Mouse (Mus musculus) adrenal gland, postnatal 25 days (tissue): Measurements from ENCODE around the gene Loxl3. TPM values are rescaled to one million over a fixed set of nuclear protein-coding genes. Genes with fewer than 3 reads are reported as not detected.

Source experiments
- DNase-seq: peaks from one replicate; pipeline ENCODE4 v3.0.0; 2021; ENCODE audit warnings: mixed read lengths
- long read RNA-seq: library from polyadenylated mRNA; stranded (forward); transcript quantifications from one replicate; pipeline ENCODE4 v2.0.0, GENCODE M21; 2021
- total RNA-seq: library from RNA; stranded (reverse); gene quantifications from 2 replicates; pipeline ENCODE4 v1.2.3, GENCODE M21; 2021

Loxl3 gene
- total RNA-seq, result 2.3 and 2.5 TPM in 2 replicates
- long read RNA-seq, full-length matches to known transcripts, result 3 of 6 reads
- long read RNA-seq, partial matches to known transcripts, result 1 of 6 reads
- long read RNA-seq, other reads (novel, unspliced or antisense), result 2 of 6 reads

- DNase-seq, result peak; percentile 76
These were observed at the start of gene Loxl3, which contains the start of gene Dok1 for GRCm38 (mm10) chr6:83033249-83034185. TSS of gene Loxl3 (plus strand) at chr6:83034173. TSS of gene Dok1 (minus strand) at chr6:83033471.

DNA sequence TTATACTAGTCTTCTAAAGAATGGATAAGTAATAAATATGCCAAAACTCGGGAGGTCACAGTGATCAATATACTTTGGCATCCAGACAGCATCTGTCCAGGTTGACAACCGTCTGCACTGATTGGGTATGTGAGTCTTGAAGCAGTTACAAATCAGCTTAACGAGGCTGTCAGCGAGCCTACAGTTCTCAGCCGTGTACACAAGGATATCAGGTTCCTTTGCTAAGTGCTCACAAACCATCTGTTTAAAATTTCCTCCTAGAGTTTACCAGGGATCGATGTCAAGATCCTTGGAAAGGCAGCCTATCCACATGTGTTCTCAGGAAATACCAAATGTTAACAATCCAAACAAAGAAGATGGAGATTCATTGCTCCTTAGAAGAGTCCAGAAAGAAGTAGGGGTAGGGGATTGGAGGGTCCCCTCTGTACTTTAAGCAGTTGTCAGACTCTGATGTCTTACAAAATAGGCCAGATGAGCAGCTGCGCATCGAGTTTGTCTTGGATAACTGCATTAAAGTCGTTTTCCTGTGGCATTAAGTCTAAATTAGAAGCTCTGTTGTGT, 46.5 kb upstream of the Loxl3 start:
- DNase-seq, result no peak

DNA sequence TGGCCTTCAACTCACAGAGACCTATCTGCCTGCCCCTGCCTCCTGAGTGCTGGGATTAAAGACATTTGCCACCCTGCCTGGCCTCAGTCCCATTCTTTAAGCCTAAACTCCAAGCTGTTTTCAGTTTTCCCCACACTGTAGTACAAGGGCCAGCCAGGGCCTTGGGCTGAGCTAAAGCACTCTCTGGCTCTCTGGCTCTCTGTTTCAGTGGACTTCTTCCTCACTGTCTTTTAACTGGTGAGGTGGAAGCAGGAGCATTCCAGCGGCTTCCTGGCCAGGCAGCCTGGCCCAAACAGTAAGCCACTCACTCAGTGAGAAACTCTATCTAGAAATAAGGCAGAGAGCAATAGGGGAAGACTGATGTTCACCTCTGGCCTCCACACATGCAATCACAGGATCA, 40.3 kb upstream of the Loxl3 start:
- DNase-seq, result no peak

DNA sequence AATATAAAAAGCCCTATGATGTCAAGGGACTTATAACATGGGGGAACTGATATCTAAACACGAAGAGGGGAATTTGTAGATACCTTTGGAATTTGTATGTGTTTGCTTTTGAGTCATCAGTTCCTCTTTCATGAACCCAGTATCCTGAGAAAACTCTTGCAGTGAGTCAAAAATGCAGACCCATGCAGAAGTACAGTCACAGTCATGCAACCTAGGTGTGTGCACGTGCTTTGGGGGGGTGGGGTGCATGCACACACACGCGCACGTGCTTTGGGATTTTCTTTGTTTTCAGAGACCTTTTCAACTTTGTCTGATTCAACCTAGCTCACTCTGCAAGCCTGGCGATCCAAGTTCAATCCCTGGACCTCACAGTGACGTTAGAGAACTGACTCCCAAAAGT, 39.6 kb upstream of the Loxl3 start:
- DNase-seq, result no peak

GRCm38 (mm10) chr6:82996740-82997315, 37.1 kb upstream of the Loxl3 start:
- peak; percentile 84 for DNase-seq

GRCm38 (mm10) chr6:82997511-82998102, 36.4 kb upstream of the Loxl3 start:
- peak; percentile 20 for DNase-seq

GRCm38 (mm10) chr6:82998326-82998725, 35.6 kb upstream of the Loxl3 start:
- DNase-seq, result no peak

- no peak for DNase-seq
These were observed 34.0 kb upstream of the Loxl3 start for GRCm38 (mm10) chr6:82999986-83000385.

DNA sequence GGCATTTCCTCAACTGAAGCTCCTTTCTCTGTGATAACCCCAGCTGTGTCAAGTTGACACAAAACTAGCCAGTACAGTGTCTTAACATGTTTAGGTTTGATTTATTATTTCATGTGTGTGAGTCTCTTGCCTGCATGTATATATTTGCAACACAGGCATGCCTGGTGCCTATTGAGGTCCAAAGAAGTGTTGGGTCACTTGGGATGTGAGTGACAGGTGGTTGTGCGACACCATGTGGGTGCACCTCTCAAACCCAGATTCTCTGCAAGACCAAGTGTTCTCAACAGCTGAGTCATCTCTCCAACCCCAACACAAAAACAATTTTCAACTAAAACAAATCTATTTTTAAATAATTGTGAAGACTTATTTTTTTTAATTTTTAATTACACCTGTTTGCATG, 30.9 kb upstream of the Loxl3 start:
- no peak for DNase-seq

GRCm38 (mm10) chr6:83003850-83004249, 30.1 kb upstream of the Loxl3 start:
- no peak for DNase-seq

- no peak for DNase-seq
These were observed 29.7 kb upstream of the Loxl3 start for GRCm38 (mm10) chr6:83004309-83004708.

DNA sequence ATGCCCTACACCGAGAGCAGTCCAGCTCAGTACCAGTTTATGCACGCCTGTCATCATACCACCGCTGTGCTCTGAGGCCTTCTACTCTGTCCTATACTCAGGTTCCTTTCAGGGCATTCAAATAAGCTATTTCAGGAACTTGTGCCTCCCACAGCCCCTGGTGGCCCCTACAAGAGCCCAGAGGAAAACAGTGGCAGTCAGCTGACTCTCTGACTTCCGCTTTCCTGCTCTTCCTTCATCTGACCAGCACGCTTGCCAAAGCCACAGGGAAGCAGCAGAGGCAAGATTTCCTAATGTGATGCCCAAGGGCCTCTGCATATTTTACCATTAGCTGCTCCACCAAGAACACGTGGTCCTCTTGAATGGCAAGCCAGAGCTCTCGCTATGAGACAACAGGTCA, 29.1 kb upstream of the Loxl3 start:
- no peak for DNase-seq

GRCm38 (mm10) chr6:83005444-83006011, 28.4 kb upstream of the Loxl3 start:
- no peak for DNase-seq

- no peak for DNase-seq
These were observed 27.9 kb upstream of the Loxl3 start for GRCm38 (mm10) chr6:83006114-83006513.

GRCm38 (mm10) chr6:83008659-83009058, 25.3 kb upstream of the Loxl3 start:
- DNase-seq, result no peak

GRCm38 (mm10) chr6:83010010-83010409, 24.0 kb upstream of the Loxl3 start:
- no peak for DNase-seq

DNA sequence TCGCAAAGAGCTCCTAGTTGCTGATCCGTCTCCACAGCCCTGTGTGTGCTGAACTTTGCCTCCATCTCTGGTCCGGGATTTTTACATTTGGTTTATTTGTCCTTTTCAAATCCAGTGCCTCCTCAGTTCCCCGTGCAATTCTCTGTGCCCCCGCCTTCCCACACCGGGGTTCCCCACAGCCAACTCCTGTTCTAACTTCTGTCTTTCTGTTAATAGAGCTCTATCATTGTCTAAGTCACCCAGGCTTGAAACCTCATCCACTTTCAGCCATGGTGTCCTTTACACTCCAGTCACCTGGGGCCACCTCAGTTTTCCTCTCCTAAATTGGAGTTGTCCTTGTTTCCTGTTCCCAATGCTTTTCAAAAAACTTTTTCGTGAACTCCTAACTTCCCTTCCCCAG, 22.7 kb upstream of the Loxl3 start:
- DNase-seq, result no peak

GRCm38 (mm10) chr6:83011756-83012155, 22.2 kb upstream of the Loxl3 start:
- DNase-seq, result no peak

GRCm38 (mm10) chr6:83013444-83013843, 20.5 kb upstream of the Loxl3 start:
- no peak for DNase-seq

DNA sequence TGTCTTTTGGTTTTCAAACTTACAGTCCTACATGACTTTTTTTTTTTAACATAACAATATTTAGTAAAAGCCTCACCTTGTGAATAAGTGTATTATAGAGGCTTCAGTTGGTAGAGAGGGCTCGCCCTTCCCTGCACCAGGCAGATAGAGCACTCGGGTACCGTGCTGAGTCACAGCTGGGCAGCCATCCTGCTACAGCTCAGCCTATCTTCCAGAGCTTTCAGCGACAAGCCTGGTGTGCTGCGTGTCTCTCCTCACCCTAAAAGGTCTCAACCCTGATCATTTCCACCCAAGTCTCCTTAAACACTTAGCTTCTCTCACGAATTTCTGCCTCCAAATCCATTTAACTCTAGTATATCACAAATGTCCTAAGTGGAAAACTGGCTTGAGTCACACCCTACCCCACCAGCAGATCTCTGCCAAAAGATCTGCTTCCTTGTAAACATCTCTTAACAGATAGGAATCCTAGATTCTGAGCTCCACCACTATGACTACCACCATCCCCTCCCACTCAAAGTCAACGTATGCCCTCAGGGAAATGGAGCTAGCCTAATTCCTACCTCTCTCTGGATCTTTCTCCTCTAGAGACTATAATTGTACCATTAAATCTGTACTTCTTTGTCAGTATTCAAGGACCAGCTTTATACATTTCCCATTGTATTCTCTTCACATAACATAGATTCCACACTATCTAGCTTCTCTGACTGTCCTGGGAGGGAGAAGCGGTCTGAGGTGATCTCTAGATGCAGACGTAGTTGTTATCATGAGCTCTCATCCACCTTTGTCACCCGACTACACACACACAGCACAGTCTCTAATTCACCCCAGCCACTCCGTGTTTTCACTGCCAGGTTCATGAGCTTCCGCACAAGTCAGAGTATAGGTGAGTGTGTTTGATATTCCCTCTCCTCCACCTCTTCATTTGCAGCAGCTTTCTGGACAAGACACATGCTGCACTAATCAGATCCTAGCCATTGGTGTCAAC, 19.2 kb upstream of the Loxl3 start:
- peak; percentile 56 for DNase-seq

- no peak for DNase-seq
These were observed 18.2 kb upstream of the Loxl3 start for GRCm38 (mm10) chr6:83015749-83016148.
